Mouse (Mus musculus): ENCODE results near the gene Anks1b.

GRCm38 (mm10) chr10:90851999-90852398, 978.7 kb downstream of the Anks1b start:
- no peak for TF ChIP-seq CTCF (IDR thresholded peaks at IDR 0.05; ENCODE audit: extremely low read depth, insufficient read length, insufficient replicate concordance, low read depth, low read length)
- TF ChIP-seq POLR2A (IDR thresholded peaks at IDR 0.05; ENCODE audit: low read depth, low read length): no peak

Measured in small intestine, adult 2 months (tissue).